Mouse (Mus musculus) CD4-positive, CD25-positive, alpha-beta regulatory T cell, adult 2 months (primary cell): ENCODE measurements around the gene Pde4dip.

Experiments
- DNase-seq: peaks from one replicate; pipeline ENCODE4 v3.0.0-alpha.2; 2012; ENCODE audit warnings: low read depth, low spot score

Gene Pde4dip

GRCm38 (mm10) chr3:97844163-97844820 is 44.2 kb downstream of the Pde4dip start:
- DNase-seq: no peak

- no peak for DNase-seq
These were observed 45.9 kb downstream of the Pde4dip start for GRCm38 (mm10) chr3:97842641-97843040.

GRCm38 (mm10) chr3:97840439-97840838 is 48.1 kb downstream of the Pde4dip start:
- no peak for DNase-seq

GRCm38 (mm10) chr3:97835888-97836287 is 52.6 kb downstream of the Pde4dip start:
- DNase-seq: no peak

- DNase-seq: no peak
These were observed 53.9 kb downstream of the Pde4dip start for GRCm38 (mm10) chr3:97834625-97835024.

GRCm38 (mm10) chr3:97831564-97832320 is 56.8 kb downstream of the Pde4dip start:
- no peak for DNase-seq

GRCm38 (mm10) chr3:97830622-97831021 is 57.9 kb downstream of the Pde4dip start:
- no peak for DNase-seq

GRCm38 (mm10) chr3:97830122-97830521 is 58.4 kb downstream of the Pde4dip start:
- DNase-seq: no peak

GRCm38 (mm10) chr3:97828286-97828685 is 60.2 kb downstream of the Pde4dip start:
- no peak for DNase-seq

GRCm38 (mm10) chr3:97825246-97825645 is 63.3 kb downstream of the Pde4dip start:
- DNase-seq: no peak

- no peak for DNase-seq
These were observed 63.8 kb downstream of the Pde4dip start for GRCm38 (mm10) chr3:97824744-97825143.

GRCm38 (mm10) chr3:97824011-97824711 is 64.3 kb downstream of the Pde4dip start:
- peak; percentile 2 for DNase-seq

GRCm38 (mm10) chr3:97823438-97823837 is 65.1 kb downstream of the Pde4dip start:
- no peak for DNase-seq

GRCm38 (mm10) chr3:97819050-97819449 is 69.5 kb downstream of the Pde4dip start:
- no peak for DNase-seq

GRCm38 (mm10) chr3:97818383-97818982 is 70.0 kb downstream of the Pde4dip start:
- DNase-seq: no peak

GRCm38 (mm10) chr3:97811651-97812399 is 76.7 kb downstream of the Pde4dip start:
- DNase-seq: no peak

- no peak for DNase-seq
These were observed 77.3 kb downstream of the Pde4dip start for GRCm38 (mm10) chr3:97811158-97811557.

GRCm38 (mm10) chr3:97810334-97810733 is 78.2 kb downstream of the Pde4dip start:
- no peak for DNase-seq

GRCm38 (mm10) chr3:97805559-97805958 is 82.9 kb downstream of the Pde4dip start:
- DNase-seq: no peak

GRCm38 (mm10) chr3:97803675-97804074 is 84.8 kb downstream of the Pde4dip start:
- no peak for DNase-seq

GRCm38 (mm10) chr3:97802927-97803326 is 85.6 kb downstream of the Pde4dip start:
- DNase-seq: no peak
